Mouse (Mus musculus): ENCODE data around the gene Ano6. TPM values are rescaled to one million over a fixed set of nuclear protein-coding genes. Genes with fewer than 3 reads are reported as not detected.

Ano6 gene
- polyA plus RNA-seq, 1 experiment from 2014 or later: 30.0 TPM

DNA sequence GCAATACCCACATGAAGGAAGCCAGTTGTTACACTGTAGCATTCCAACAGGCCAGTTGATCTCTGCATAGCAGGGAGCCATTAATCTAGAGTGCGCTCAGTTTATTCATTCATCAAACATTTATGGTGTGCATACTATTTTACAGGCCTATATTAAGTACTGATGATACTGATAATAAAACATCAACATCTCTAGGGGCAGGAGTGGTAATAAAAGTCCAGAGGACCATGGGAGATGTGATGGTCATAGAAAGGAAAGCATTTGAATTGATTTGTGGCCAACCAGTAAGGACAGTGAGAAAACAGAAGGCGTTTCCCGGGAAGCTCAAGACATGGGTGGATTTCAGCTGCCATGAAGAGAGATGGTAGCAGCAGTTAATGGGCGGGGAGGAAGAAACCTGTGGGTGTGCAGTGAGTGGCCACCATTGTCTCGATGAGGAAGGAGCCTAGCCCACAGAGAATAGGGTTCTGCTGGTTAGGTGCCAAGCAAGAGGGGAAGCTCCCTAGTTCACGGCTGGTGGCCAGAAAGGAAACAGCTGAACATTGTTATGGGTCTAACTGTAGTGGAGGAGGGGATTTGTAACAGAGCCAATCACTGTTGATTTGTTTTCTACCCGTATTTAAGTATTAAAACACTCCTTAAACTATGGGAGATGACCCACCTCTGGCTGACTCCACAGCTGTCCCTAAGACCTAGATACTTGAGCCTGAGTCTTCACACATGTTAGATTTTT lies 115.5 kb downstream of the Ano6 start:
- no peak overlapping the region for H3K4me3 ChIP-seq
- no peaks in the 10 kb centered on the region for H3K9me3 ChIP-seq (replicated peaks)
- no peaks in the 10 kb centered on the region for H3K36me3 ChIP-seq
- DNase-seq (ENCODE audit: low spot score): no peak
- H3K4me1 ChIP-seq: 0 out of 2 replicates have a peak, but pooled peaks cover 3% of the 10 kb centered on the region
- H3K27me3 ChIP-seq (ENCODE audit: low read depth, poor library complexity, severe bottlenecking): no peaks in the 10 kb centered on the region
- 89% methylated on average over 7 of the region's 7 CpGs for WGBS
- H3K27ac ChIP-seq (replicated peaks): no peak overlapping the region

DNA sequence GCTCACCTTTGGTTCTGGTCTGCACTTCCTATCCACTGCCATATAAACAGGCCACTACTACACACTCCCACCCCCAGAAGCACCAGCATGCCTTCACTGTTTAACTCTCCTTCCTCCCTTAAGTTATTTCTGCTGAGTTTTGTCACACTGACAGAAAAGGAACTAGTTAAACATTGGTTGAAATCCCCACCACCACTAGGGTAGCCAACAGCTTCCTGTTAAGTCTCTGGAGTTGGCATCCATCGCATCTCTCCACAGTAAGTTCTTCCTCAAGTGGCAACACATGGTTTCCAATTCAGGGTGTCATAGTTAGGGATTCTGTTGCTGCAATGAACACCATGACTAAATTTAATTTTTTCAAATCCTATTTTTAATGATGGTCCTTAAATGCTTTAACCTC lies 116.2 kb downstream of the Ano6 start:
- no peak for DNase-seq (ENCODE audit: low spot score)
- 0 out of 2 replicates have a peak, but pooled peaks cover 3% of the 10 kb centered on the region for H3K4me1 ChIP-seq
- H3K9me3 ChIP-seq (replicated peaks): no peaks in the 10 kb centered on the region
- H3K27me3 ChIP-seq (ENCODE audit: low read depth, poor library complexity, severe bottlenecking): no peaks in the 10 kb centered on the region
- 98% methylated on average over 1 of the region's 1 CpGs for WGBS
- H3K36me3 ChIP-seq: no peaks in the 10 kb centered on the region
- no peak overlapping the region for H3K4me3 ChIP-seq
- H3K27ac ChIP-seq (replicated peaks): no peak overlapping the region

DNA sequence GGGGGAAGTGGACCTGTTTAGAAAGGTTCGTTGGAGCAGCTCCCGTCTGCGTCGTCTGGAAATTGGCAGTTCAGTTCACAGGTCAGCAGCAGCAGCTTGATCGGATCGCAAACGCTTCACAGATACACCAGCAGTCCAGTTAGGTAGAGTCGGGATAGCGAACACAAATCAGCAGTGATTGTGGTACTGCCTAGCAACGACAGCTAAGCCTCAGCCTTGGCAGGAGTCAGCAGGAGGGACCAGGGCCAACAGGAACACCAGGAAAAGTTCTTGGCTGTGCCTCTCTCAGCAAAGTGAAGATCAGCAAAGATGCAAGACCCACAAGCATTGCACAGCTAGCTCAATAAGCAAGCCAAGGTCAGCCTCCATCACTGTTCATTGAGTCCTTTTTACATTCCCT lies 116.7 kb downstream of the Ano6 start:
- H3K4me1 ChIP-seq: 0 out of 2 replicates have a peak, but pooled peaks cover 3% of the 10 kb centered on the region
- peaks cover 3% of the 10 kb centered on the region for H3K36me3 ChIP-seq
- 90% methylated on average over 10 of the region's 10 CpGs for WGBS
- H3K27ac ChIP-seq (replicated peaks): no peak overlapping the region
- H3K9me3 ChIP-seq (replicated peaks): no peaks in the 10 kb centered on the region
- H3K27me3 ChIP-seq (ENCODE audit: low read depth, poor library complexity, severe bottlenecking): no peaks in the 10 kb centered on the region
- H3K4me3 ChIP-seq: no peak overlapping the region
- DNase-seq (ENCODE audit: low spot score): no peak

DNA sequence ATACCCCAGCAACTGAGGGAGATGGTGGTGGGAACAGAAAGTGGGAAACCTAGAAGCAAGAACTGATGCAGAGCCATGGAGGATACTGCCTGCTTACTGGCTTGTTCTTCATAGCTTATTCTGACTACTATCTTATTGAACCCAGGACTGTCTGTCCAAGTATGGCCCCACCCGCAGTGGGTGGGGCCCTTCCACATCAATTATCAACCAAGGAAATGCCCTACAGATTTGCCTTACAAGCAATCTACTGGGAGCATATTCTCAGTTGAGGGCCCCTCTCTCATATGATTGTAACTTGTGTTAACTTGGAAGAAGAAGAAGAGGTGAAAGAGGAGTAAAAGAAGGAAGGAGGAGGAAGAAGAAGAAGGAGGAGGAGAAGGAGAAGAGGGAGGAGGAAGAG lies 117.3 kb downstream of the Ano6 start:
- Histone ChIP-seq H3K9me3 (replicated peaks) (no peaks in the 10 kb centered on the region), H3K36me3 (peaks cover 8% of the 10 kb centered on the region), H3K27me3 (ENCODE audit: low read depth, poor library complexity, severe bottlenecking) (no peaks in the 10 kb centered on the region), H3K27ac (replicated peaks) (no peak overlapping the region), H3K4me3 (no peak overlapping the region), H3K4me1 (0 out of 2 replicates have a peak, but pooled peaks cover 3% of the 10 kb centered on the region)
- 94% methylated on average over 1 of the region's 1 CpGs for WGBS
- DNase-seq (ENCODE audit: low spot score): no peak

DNA sequence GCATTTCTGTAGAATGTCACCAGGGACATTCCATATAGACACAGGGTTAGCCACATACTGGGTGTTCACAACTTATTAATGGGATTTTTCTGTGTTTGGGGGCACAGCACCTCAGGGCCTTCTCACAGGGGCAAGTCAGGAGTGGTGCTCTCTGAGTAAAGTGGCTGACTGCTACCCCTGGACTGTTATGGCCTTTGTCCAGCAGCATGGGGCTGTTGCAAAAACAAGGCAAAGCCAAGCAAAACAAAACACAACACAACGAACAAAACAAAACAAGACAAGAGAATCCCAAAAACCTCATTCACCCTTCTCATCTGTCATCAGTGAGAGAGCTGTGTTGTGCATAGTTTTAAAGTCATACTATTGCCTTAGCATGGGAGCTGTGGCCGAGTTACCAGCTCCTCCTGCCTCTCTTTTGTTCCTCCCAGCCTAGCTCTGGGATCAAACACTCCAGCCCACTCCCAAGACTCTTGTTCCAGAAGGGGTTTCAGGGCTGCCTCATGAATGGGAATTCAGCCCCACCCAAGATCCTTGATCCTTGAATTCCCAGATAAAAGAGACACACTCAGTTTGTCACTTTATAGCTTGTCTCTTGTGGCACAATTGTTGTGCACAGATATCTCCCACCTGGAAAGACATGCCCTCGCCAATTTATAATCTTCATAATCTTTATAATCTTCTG lies 119.6 kb downstream of the Ano6 start:
- no peak for DNase-seq (ENCODE audit: low spot score)
- H3K4me3 ChIP-seq: no peak overlapping the region
- no peak overlapping the region for H3K27ac ChIP-seq (replicated peaks)
- 67% methylated on average over 3 of the region's 3 CpGs for WGBS
- H3K4me1 ChIP-seq: 0 out of 2 replicates have a peak, but pooled peaks cover 3% of the 10 kb centered on the region
- H3K9me3 ChIP-seq (replicated peaks): no peaks in the 10 kb centered on the region
- peaks cover 20% of the 10 kb centered on the region for H3K36me3 ChIP-seq
- H3K27me3 ChIP-seq (ENCODE audit: low read depth, poor library complexity, severe bottlenecking): no peaks in the 10 kb centered on the region

DNA sequence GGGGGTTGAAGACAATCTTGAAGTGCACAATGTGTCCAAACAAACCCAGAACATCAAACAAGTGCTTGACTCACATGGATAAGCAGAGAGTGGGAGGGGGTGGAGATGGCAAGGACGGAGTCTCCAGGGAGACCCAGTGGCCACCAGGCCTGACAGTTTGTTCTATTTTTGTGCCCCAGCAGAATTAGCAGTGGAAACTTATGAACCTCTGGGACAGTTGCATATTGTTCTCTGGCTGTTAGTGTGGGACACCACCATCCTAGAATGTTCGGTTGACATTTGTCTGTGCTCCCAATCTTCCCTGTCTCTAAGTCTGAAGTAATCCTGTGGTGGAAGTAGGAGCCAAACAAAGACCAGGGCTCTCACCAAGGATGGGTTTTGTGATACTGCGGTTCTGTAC lies 124.3 kb downstream of the Ano6 start:
- Histone ChIP-seq H3K27ac (replicated peaks) (no peak overlapping the region), H3K4me1 (0 out of 2 replicates have a peak, but pooled peaks cover 3% of the 10 kb centered on the region), H3K4me3 (no peak overlapping the region), H3K36me3 (peaks cover 52% of the 10 kb centered on the region), H3K9me3 (replicated peaks) (no peaks in the 10 kb centered on the region), H3K27me3 (ENCODE audit: low read depth, poor library complexity, severe bottlenecking) (no peaks in the 10 kb centered on the region)
- no peak for DNase-seq (ENCODE audit: low spot score)
- 87% methylated on average over 3 of the region's 3 CpGs for WGBS

DNA sequence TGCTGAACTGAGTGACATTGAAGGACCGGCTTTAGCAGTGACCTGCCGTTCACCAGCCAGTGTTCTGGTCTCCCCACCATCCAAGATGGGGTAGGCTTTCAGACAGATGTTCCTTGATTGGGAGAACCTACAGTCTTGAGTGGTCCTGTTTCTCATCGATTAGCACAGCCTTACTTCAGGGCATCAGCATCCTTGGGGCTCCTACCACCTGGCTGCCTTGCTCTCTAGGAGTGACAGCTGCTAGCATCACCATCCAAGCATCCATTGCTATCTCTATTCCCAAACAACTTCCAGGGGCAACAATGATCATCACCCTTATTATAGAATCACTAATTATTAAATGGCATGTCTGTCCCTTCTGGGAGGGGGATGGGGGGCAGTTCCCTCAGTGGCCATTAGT lies 124.8 kb downstream of the Ano6 start:
- H3K36me3 ChIP-seq: peaks cover 55% of the 10 kb centered on the region
- H3K27ac ChIP-seq (replicated peaks): no peak overlapping the region
- no peak for DNase-seq (ENCODE audit: low spot score)
- no peak overlapping the region for H3K4me3 ChIP-seq
- H3K9me3 ChIP-seq (replicated peaks): no peaks in the 10 kb centered on the region
- H3K27me3 ChIP-seq (ENCODE audit: low read depth, poor library complexity, severe bottlenecking): no peaks in the 10 kb centered on the region
- 0 out of 2 replicates have a peak, but pooled peaks cover under 1% of the 10 kb centered on the region for H3K4me1 ChIP-seq
- WGBS: 93% methylated on average over 3 of the region's 3 CpGs

DNA sequence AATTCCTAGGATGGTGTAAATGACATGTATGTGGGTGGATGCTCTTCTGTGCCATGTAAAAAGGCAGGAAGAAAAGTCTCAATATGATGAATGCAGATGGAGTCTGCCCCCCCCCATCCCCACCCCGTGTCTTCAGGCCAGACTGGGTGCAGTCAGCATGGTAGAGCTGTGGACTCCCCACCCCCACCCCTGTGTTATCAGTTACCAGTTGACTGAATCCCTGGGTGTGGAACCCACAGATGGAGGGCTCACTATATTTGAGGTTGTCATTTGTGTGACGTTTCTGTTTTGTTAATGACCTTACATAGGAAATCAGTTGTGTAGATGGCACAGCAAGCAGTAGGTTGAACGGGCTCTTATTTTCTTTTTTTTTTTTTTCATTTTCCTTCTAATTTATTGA lies 126.7 kb downstream of the Ano6 start:
- no peaks in the 10 kb centered on the region for H3K27me3 ChIP-seq (ENCODE audit: low read depth, poor library complexity, severe bottlenecking)
- 93% methylated on average over 3 of the region's 3 CpGs for WGBS
- DNase-seq (ENCODE audit: low spot score): no peak
- H3K4me3 ChIP-seq: no peak overlapping the region
- no peaks in the 10 kb centered on the region for H3K4me1 ChIP-seq
- H3K36me3 ChIP-seq: peaks cover 60% of the 10 kb centered on the region
- H3K27ac ChIP-seq (replicated peaks): no peak overlapping the region
- no peaks in the 10 kb centered on the region for H3K9me3 ChIP-seq (replicated peaks)

DNA sequence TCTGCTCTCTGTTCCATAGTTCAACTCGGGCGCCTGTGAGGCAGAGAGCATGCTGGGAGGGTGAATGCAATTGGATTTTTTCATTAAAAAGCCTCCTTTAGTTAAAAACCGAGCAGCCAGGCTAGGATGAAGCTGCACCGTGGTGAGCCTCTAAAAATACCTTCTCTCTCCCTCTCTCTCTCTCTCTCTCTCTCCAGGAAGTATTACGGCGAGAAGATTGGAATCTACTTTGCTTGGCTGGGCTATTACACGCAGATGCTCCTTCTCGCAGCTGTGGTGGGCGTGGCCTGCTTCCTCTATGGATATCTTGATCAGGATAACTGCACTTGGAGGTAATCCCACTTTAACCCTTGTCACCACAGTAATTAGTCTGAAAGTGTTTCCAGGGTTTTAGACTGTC lies 129.4 kb downstream of the Ano6 start:
- DNase-seq (ENCODE audit: low spot score): no peak
- H3K27ac ChIP-seq (replicated peaks): no peak overlapping the region
- H3K4me3 ChIP-seq: no peak overlapping the region
- no peaks in the 10 kb centered on the region for H3K9me3 ChIP-seq (replicated peaks)
- H3K36me3 ChIP-seq: peaks cover 48% of the 10 kb centered on the region
- 70% methylated on average over 9 of the region's 9 CpGs for WGBS
- H3K27me3 ChIP-seq (ENCODE audit: low read depth, poor library complexity, severe bottlenecking): no peaks in the 10 kb centered on the region
- no peaks in the 10 kb centered on the region for H3K4me1 ChIP-seq

DNA sequence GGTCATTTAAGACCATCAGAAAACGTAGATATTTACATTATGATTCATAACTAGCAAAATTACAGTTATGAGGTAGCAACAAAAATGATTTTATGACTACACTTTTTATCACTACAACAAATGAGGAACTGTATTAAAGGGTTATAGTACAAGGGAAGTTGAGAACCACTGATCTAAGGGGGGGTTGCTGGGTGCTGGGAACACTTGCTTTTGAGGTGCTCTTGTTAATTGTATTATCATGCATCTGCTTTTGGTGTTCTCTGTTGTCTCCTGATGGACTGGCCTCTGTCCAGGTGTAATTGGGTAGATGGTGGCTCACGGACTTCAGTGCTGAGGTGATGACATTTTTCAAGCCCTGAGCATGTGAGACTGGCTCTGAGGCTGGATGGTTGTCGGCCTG lies 130.4 kb downstream of the Ano6 start:
- Histone ChIP-seq H3K9me3 (replicated peaks) (no peaks in the 10 kb centered on the region), H3K27ac (replicated peaks) (no peak overlapping the region), H3K27me3 (ENCODE audit: low read depth, poor library complexity, severe bottlenecking) (no peaks in the 10 kb centered on the region), H3K4me1 (no peaks in the 10 kb centered on the region), H3K36me3 (peaks cover 38% of the 10 kb centered on the region), H3K4me3 (no peak overlapping the region)
- WGBS: 94% methylated on average over 3 of the region's 3 CpGs
- no peak for DNase-seq (ENCODE audit: low spot score)

DNA sequence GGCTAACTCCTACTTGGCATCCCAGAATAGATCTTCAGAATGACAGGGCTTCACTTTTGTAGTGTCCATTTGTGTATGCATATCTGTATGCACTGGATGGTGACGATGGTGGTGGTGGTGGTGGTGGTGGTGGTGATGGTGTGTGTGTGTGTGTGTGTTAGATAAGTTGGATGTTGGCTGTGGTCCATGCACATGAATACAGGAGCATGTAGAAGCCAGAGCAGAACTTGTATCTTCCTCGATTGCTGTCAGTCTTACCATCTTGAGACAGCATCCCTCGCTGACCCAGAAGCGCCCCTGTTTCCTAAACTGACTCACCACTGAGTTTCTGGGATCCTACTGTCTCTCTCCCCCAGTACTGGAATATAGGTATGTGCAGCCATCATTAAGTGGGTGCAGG lies 131.0 kb downstream of the Ano6 start:
- Histone ChIP-seq H3K36me3 (peaks cover 32% of the 10 kb centered on the region), H3K9me3 (replicated peaks) (no peaks in the 10 kb centered on the region), H3K27me3 (ENCODE audit: low read depth, poor library complexity, severe bottlenecking) (no peaks in the 10 kb centered on the region), H3K4me1 (no peaks in the 10 kb centered on the region), H3K4me3 (no peak overlapping the region), H3K27ac (replicated peaks) (no peak overlapping the region)
- 85% methylated on average over 4 of the region's 4 CpGs for WGBS
- no peak for DNase-seq (ENCODE audit: low spot score)

DNA sequence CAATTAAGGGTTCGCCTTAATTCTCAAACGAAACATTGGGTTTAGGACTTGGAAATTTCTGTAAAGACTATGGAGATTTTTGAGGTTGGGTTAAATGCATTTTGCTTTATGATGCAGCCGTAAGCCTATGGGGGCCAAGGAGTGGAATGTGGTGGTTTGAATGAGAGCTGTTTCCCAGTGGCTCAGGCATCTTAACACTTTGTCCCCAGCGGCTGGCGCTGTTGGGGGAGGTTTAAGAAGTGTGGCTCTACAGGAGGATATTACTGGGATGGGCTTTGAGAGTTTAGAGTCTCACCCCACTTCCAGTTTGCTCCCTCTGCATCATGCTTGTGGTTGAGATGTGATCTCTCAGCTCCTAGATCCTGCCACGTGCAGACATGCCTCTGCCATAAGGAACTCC lies 131.9 kb downstream of the Ano6 start:
- Histone ChIP-seq H3K4me3 (no peak overlapping the region), H3K4me1 (no peaks in the 10 kb centered on the region), H3K27me3 (ENCODE audit: low read depth, poor library complexity, severe bottlenecking) (no peaks in the 10 kb centered on the region), H3K9me3 (replicated peaks) (no peaks in the 10 kb centered on the region), H3K27ac (replicated peaks) (no peak overlapping the region), H3K36me3 (peaks cover 31% of the 10 kb centered on the region)
- DNase-seq (ENCODE audit: low spot score): no peak
- whole genome bisulfite sequencing: 87% methylated on average over 6 of the region's 6 CpGs

DNA sequence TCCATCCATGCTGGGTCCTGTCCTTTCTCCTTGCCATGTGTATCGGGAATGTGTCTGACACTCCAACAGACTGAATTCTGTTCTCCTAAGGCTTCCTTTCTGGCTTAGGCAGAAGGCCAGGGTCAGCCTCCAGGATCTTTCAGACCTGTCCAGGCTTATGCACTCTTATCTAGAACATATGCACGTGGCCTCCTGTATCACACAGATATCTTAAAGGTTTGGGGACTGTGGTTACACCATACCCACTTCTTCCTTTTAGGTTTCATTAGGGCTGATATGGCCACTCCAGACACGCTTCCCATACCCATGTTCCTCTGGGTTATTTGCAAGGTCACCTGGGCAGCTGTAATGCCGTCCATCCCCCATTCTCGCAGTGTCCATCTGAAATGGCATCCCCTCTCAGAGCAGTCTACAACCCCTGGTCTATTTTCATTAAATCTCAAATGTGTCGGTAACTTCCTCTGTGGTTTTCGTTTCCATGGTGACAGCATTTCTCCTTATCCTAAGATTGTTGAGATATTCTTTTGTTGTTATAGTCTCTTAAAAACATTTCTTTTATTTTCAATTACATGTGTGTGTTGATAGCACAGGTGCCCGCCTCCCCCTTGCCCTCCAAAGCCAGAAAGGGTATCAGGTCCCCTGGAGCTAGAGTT lies 134.8 kb downstream of the Ano6 start:
- Histone ChIP-seq H3K9me3 (replicated peaks) (no peaks in the 10 kb centered on the region; the same call in 1 of the 2 replicates), H3K27me3 (ENCODE audit: low read depth, poor library complexity, severe bottlenecking) (no peaks in the 10 kb centered on the region), H3K36me3 (peaks cover 38% of the 10 kb centered on the region), H3K27ac (replicated peaks) (no peak overlapping the region), H3K4me1 (no peaks in the 10 kb centered on the region), H3K4me3 (no peak overlapping the region)
- no peak for DNase-seq (ENCODE audit: low spot score)
- WGBS: 93% methylated on average over 8 of the region's 8 CpGs
